Mouse (Mus musculus) cortical plate, adult 2 months (tissue): ENCODE results near the gene Pbld2. TPM values are rescaled to one million over a fixed set of nuclear protein-coding genes. Genes with fewer than 3 reads are reported as not detected.

Source experiments
- H3K27ac ChIP-seq: fragments of 200-500 bp; 2 replicates; pipeline ENCODE4 v1.5.1; 2012; ENCODE audit warnings: low read length, control low read depth, inconsistent platforms; ENCODE audit not compliant: insufficient read depth
- H3K4me1 ChIP-seq: fragments of 200-500 bp; 2 replicates; pipeline ENCODE4 v1.6.1; 2011; ENCODE audit warnings: low read length; ENCODE audit not compliant: control insufficient read depth, insufficient read depth
- H3K4me3 ChIP-seq: fragments of 200-500 bp; 2 replicates; pipeline ENCODE4 v1.5.1; 2011; ENCODE audit warnings: mild to moderate bottlenecking, low read length, control low read depth; ENCODE audit not compliant: insufficient read depth
- CTCF ChIP-seq: fragments of 200-500 bp; IDR thresholded peaks from 2 replicates; pipeline ENCODE4 v1.5.1; 2011; ENCODE audit warnings: mild to moderate bottlenecking, control low read depth, low read length; ENCODE audit not compliant: insufficient read depth; ENCODE audit errors: extremely low read depth
- POLR2A ChIP-seq: fragments of 200-500 bp; IDR thresholded peaks from 2 replicates; pipeline ENCODE4 v1.6.1; 2011; ENCODE audit warnings: mild to moderate bottlenecking, low read length, control low read depth; ENCODE audit not compliant: insufficient read depth; ENCODE audit errors: extremely low read depth
- polyA plus RNA-seq: library from polyadenylated mRNA; depleted of rRNA; stranded (reverse); fragments of >200 nt; gene quantifications from 2 replicates; pipeline ENCODE4 v1.2.3, GENCODE M21; 2012

The Pbld2 gene
- polyA plus RNA-seq, 1 experiment = 3.1 TPM

DNA sequence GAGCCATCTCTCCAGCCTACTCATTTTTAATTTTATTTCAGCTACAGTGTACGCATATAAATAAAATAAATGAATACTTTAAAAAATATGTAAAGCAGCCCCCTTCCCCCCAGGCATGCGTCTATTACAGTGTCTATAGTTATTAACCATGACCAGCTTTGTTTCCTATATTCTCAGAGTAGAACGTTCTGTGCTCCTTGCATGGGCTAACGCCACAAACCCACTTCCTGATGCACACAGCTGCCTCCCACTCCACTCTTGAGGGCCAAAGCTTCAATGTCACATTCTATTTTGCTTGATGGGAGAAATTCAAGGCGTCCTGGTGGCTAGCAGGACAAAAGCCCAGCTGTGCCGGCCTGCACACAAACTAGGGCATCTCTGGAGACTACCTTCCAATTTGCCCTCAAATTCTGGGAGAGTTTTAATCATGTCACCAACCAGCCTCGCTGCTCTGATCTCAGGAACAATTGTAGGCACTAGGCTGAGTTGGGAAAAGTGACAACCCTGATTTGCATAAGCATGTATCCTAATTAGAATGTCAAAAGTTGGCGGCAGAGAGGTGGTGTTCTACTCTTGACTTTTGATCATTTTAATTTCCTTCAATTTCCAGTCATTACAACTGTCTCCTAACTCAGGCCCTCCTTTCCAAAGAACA, 65.1 kb downstream of the Pbld2 start:
- 0 out of 2 replicates have a peak overlapping the region, but pooled peaks have one; percentile 41 for H3K4me3 ChIP-seq
- peaks cover 2% of the 10 kb centered on the region; the same call in 1 of the 2 replicates for H3K4me1 ChIP-seq
- no peak for TF ChIP-seq POLR2A
- no peak for TF ChIP-seq CTCF
- no peak overlapping the region for H3K27ac ChIP-seq

DNA sequence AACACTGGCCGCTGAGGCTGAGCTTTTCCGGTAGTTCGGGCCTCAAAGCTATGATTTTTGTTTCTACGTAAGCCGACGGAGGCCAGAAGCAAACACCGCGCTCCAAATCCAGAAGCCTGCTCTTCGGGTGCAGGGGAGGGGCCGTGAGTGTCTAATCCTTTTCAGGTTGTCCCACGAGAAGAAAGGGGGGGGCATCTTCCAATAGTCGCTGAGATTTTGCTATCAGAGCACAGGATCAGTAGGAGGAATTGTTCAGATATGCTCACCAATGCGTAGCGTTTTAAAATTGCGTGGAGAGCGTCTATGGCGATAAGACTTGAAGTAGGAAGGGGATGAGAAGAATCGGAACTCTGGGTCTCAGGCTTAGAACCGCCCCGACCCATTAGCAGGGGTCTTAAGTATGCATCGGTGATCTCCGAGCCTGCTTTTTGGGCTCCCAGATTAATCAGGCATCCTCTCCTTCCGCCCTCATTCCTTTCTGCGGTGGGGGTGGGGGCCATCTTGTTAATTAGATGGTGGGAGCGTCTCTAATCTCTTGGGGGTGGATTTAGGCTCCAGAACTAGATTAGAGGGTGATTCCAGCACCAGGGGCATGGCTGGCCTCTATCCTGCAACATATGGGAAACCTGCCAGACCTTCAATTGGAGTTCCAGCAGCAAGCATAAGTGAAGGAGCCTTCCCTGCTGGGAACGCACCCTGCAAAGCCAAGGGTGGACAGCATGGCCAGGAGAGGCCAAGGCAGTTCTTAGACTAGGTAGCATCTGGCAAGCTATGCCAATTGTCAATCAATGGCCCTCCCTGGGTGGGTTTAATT, 65.8 kb downstream of the Pbld2 start:
- H3K4me3 ChIP-seq = peak overlapping the region; percentile 41
- TF ChIP-seq POLR2A = no peak
- no peak for TF ChIP-seq CTCF
- H3K4me1 ChIP-seq = peaks cover 2% of the 10 kb centered on the region; the same call in 1 of the 2 replicates
- H3K27ac ChIP-seq = no peak overlapping the region

DNA sequence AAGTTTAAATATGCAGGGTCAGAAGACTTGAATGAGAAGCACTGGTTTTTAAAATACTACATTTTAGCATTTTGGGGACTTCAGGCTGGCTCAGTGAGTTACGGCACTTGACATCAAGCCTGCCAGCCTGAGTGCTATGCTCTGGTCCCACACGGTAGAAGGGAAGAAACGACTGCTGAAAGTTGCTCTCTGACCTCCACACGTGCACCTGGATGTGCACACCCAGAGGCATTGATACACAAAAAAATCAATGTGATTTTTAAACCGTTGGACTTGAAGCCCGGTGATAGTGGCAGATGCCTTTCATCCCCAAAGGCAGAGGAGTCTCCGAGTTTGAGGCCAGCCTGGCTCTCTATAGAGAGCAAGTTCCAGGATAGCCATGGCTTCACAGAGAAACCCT, 67.8 kb downstream of the Pbld2 start:
- no peak overlapping the region for H3K4me3 ChIP-seq
- TF ChIP-seq POLR2A (no peak), CTCF (no peak)
- H3K4me1 ChIP-seq = peaks cover 2% of the 10 kb centered on the region; the same call in 1 of the 2 replicates
- H3K27ac ChIP-seq = no peak overlapping the region

DNA sequence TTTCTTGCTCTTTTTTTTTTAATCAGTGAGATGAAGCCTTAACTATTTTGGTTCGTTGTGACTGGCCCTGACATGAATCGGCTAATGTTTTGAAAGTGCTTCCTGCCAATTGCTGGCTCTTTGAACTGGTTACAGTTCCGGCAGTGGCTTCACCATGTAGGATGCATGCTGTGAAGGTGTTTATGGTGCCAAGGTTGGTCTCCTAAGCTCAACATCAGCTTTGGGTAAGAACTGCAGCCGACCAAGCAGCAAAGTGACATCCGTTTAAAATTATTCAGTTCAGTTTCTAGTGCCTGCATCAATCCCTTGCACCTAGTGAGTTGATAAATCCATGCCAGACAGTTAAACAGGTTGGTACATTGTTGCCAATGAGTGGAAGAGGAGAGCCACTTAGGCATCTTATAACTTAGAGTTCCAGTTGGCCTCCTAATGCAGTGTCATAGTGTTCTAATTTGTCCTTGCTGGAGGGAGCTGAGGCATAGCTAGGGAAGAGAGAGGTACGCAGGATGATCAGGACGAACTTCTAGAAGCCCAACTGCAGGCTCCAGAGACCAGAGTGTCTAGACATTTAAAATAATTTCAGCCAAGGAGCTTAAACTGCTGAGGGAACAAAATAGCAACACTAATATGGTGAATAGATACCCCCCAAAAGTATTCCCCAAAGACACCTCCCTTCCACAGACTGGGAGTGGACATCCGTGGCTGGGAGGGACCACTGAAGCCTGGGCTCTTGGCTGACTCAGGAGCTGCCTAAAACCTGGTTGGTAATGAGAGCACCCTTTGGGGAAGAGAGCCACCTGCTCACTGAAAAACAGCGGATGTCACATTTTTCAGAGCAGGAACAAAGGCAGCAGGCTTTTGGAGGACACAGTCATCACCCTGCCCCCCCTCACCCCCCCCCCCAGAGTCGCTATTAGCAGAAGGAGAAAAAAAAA, 68.8 kb downstream of the Pbld2 start:
- TF ChIP-seq POLR2A (no peak), CTCF (no peak)
- H3K27ac ChIP-seq = no peak overlapping the region
- H3K4me1 ChIP-seq = peaks cover 2% of the 10 kb centered on the region; the same call in 1 of the 2 replicates
- no peak overlapping the region for H3K4me3 ChIP-seq

DNA sequence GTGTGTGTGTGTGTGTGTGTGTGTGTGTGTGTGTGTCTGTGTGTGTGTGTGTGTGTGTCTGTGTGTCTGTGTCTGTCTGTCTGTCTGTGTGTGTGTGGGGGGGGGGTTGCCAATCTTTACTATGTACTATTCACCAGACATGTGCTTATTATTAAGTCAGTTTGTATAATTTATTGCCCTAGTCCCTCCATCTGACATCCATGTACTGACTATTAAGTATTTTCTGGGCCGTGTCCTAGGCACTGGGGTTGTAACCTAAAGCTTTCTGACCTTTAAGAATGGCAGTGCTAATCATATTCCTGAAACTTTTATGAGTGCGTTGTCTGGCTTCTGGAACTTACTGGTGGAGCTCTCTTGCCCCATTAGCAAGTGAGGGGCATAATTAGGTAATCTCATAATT, 72.6 kb downstream of the Pbld2 start:
- no peak overlapping the region for H3K27ac ChIP-seq
- H3K4me1 ChIP-seq = no peaks in the 10 kb centered on the region
- TF ChIP-seq CTCF (no peak), POLR2A (no peak)
- no peak overlapping the region for H3K4me3 ChIP-seq

DNA sequence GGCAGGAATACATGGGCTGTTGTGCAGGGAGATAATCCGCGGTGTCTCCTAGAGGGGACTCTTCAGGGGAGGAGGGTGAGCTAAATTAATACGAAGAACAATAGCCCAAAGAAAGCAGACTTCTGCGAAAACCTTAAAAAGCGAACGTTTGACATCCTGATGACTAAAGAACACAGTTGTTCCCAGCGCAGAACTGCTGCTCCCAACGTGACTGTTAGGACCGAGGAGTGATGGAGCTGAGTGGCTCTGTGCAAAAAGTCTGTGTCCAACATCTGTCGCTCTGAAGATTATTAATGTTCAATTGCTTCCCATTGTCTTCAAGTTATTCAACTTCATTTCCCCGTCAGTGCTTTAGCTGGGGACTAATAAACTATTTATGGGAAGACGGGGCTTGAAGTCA, 74.1 kb downstream of the Pbld2 start:
- no peaks in the 10 kb centered on the region for H3K4me1 ChIP-seq
- no peak overlapping the region for H3K27ac ChIP-seq
- H3K4me3 ChIP-seq = no peak overlapping the region
- no peak for TF ChIP-seq CTCF
- TF ChIP-seq POLR2A = no peak

DNA sequence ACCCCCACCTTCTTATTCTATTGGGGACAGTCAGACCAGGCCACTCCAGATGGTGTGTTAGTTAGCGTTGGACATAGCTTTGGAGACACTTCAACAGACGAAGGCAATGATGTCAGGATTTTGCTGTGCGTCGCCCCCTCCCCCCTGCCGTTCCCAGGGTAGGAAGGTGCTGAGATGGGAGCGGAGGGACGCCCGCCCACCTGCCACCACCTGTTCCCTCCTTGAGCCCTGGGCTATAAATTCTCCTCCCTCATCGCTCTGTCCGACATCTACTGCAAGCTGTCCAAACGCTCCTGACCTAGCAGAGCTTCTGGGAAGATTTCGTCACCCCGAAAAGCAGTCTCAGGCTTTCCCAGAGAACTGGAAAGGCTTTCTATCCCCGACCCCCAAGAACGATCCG, 75.4 kb downstream of the Pbld2 start, which contains the start of gene Atoh7:
Gene Atoh7, plus strand, starts transcription at position 131 of the 400 bp plus-strand sequence.
- no peak for TF ChIP-seq CTCF
- no peak for TF ChIP-seq POLR2A
- Histone ChIP-seq H3K27ac (peak within 1 kb of the TSS; percentile 38), H3K4me3 (peak within 1 kb of the TSS; percentile 56), H3K4me1 (no peaks in the 10 kb centered on the region)

DNA sequence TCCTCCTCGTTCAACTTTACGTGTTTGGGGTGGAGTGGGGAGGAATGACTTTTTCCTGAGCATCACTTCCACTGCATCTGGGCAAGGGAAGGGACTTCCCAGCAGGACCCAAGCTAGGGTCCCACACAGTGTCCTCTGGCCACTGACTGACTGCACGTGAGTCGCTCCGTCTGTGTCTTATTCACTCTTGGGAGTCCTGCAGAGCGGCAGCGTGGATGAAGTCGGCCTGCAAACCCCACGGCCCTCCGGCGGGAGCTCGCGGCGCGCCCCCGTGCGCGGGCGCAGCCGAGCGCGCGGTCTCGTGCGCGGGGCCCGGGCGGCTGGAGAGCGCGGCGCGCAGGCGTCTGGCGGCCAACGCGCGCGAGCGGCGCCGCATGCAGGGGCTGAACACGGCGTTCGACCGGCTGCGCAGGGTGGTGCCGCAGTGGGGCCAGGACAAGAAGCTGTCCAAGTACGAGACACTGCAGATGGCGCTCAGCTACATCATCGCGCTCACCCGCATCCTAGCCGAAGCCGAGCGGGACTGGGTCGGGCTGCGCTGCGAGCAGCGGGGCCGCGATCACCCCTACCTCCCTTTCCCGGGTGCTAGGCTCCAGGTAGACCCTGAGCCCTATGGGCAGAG, 75.9 kb downstream of the Pbld2 start:
- H3K4me1 ChIP-seq = no peaks in the 10 kb centered on the region
- TF ChIP-seq CTCF (no peak), POLR2A (peak; percentile 72; the same call in 1 of the 2 replicates)
- peak overlapping the region; percentile 56 for H3K4me3 ChIP-seq
- H3K27ac ChIP-seq = peak overlapping the region; percentile 38
